Mouse (Mus musculus) megakaryocyte, adult 5-6 weeks (primary cell): Measurements from ENCODE around the gene Slc6a4. TPM values are rescaled to one million over a fixed set of nuclear protein-coding genes. Genes with fewer than 3 reads are reported as not detected.
"Not testable (repeated sequence)": the region's sequence is repeated elsewhere in the genome, so short reads cannot be mapped to it uniquely, and the experiment has no call there.

Experiments used
- ATAC-seq: 2 replicates; pipeline ENCODE4 v1.8.0; 2016; ENCODE audit warnings: mild to moderate bottlenecking, inconsistent platforms; ENCODE audit not compliant: poor library complexity, severe bottlenecking
- total RNA-seq, 2 experiments: library from RNA; stranded (forward) in 1 of 2; stranded (reverse) in 1 of 2; fragments of 153-499, 151-499 nt in 1 of 2; fragments of 221-1000, 200-1000 nt in 1 of 2; gene quantifications; 2 replicates each; pipeline versions ENCODE4 v1.2.3 to v1.2.4; 2015 to 2017

Slc6a4 gene
- total RNA-seq, 2 experiments from 2014 or later, result 0.49 to 0.70 TPM

- ATAC-seq, result no peak
These were observed 12.5 kb downstream of the Slc6a4 start for GRCm38 (mm10) chr11:77010762-77011475.

GRCm38 (mm10) chr11:77018046-77018445 is 19.6 kb downstream of the Slc6a4 start:
- no peak for ATAC-seq

DNA sequence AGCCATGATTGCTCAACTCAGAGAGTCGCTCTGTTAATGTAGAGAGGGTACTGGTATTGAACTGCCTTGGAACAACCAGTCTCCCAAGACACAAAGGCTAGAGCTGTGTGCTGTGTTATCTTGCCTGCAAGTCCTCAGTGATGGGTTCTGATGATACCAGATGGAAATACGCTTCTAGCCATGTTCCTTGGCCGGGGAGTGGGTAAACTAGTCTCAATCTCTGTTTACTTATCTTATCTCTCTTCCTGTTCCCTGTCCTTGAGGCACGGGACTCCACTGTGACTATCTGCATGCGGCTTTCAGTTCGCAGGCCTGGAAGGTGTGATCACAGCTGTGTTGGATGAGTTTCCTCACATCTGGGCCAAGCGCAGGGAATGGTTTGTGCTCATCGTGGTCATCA is 21.1 kb downstream of the Slc6a4 start:
- ATAC-seq, result no peak

GRCm38 (mm10) chr11:77021749-77022396 is 23.5 kb downstream of the Slc6a4 start:
- ATAC-seq, result no peak

- no peak for ATAC-seq
These were observed 28.2 kb downstream of the Slc6a4 start for GRCm38 (mm10) chr11:77026559-77026958.

DNA sequence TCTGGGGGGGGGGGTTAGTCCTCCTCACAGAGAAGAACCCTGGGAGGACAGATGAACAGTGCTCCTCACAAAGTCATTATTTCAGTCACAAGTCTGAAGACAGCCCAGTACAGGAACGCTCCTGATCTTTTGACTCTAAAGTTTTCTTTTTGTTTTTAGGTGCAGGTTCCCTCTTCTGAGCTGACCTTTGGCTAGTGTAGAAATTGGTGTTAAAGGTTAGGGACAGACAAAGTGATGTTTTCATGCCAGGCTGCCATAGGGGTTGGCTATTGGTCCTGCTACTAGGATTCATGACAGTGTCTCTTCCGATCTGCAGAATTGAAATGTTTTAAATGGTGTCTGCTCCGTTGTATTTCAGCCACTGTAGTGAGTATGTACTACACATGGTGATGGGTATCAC is 29.8 kb downstream of the Slc6a4 start:
- ATAC-seq, result no peak

DNA sequence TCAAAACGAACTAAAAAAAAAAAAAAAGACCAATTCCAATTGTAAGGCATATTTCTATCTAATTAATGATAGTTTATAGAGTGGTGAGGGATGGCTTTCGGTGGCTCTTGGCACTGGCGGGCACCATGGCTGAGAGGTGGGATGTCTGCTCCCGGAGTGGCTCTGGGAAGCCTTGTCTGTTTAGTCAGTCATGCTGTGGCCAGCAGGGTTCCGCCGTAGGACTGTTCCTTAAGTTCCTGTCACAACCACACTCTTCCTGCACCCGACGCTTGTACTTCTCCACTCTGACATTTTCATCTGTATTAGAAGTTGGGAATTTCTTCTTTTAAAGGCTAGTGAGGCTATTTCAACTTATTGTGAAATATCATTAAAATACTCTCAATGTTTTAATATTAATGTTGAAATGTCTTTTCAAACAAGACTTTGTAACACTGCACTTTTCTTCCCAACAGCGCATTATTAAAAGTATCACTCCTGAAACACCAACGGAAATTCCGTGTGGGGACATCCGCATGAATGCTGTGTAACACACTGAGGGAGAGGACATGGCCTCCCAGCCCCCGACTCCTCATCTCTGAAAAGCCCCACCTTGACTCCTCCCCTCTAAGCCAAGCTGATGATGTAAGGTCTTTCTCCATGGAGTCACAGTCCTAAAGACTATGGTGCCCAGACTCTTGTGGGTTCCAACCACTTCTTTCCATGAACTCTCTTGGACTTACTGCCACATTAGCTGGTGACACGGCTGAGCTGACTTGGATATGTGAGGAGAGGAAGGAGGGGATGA is 32.9 kb downstream of the Slc6a4 start:
- no peak for ATAC-seq

DNA sequence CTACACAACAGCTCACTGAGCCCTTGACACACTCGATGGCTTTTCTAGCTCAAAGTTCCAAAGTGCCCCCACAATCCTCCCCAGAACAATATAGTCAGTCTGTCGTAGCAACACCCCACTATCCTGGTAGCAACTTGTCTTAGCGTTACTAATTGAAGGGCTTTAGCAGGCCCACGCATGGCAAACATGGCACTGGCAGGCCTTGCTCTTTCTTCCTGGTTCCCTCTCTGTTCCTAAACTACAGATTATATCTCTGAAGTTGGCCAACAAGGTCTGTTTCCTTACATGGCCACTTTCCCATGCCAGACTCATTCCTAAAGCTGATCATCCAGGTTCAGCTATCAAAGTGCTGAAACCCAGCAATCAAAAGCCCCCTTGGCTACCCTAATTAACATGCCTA is 43.5 kb downstream of the Slc6a4 start:
- ATAC-seq, result no peak

- no peak for ATAC-seq
These were observed 44.4 kb downstream of the Slc6a4 start for GRCm38 (mm10) chr11:77042816-77043215.

- ATAC-seq, result no peak
These were observed 63.5 kb downstream of the Slc6a4 start for GRCm38 (mm10) chr11:77061951-77062350.

GRCm38 (mm10) chr11:77063406-77063805 is 65.0 kb downstream of the Slc6a4 start:
- no peak for ATAC-seq

- no peak for ATAC-seq
These were observed 70.4 kb downstream of the Slc6a4 start for GRCm38 (mm10) chr11:77068825-77069224.

- ATAC-seq, result no peak
These were observed 72.3 kb downstream of the Slc6a4 start for GRCm38 (mm10) chr11:77070721-77071120.

- not testable (repeated sequence) for ATAC-seq
These were observed 78.9 kb downstream of the Slc6a4 start for GRCm38 (mm10) chr11:77077331-77077730.

DNA sequence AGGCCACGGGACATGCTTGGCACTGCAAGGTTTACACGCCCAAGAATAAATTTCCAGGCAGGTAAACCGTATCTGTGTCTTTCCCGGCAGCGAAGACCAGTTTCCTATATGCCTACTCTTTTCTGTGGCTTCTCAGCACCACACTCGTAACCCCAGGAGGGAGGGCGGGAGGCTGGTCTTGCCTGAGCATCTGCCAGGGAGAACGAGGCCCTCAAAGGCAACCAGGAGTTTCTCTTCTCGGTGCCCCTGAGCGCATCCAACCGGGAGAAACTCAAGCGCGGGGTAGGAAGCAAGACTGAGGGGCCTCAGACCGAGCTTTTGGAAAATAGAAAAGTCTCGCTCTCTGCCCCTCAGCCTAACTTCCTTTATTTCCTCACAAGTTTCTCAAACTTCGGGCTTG is 79.4 kb downstream of the Slc6a4 start:
- no peak; the same call in 1 of the 2 replicates for ATAC-seq

- ATAC-seq, result peak; percentile 100
These were observed 80.1 kb downstream of the Slc6a4 start, which contains the start of gene Nsrp1 for GRCm38 (mm10) chr11:77078273-77079134. Gene Nsrp1, minus strand, starts transcription at chr11:77078435.

- no peak for ATAC-seq
These were observed 81.0 kb downstream of the Slc6a4 start for GRCm38 (mm10) chr11:77079361-77079760.
